Mouse (Mus musculus) G1E (cell line): ENCODE results near the gene Prkar1a. TPM values are rescaled to one million over a fixed set of nuclear protein-coding genes. Genes with fewer than 3 reads are reported as not detected.
"Not testable (repeated sequence)": the region's sequence is repeated elsewhere in the genome, so short reads cannot be mapped to it uniquely, and the experiment has no call there.

ENCODE experiments used
- ATAC-seq: 2 replicates; pipeline ENCODE4 v1.8.0; 2016; ENCODE audit warnings: mild to moderate bottlenecking; ENCODE audit not compliant: insufficient number of reproducible peaks, poor library complexity, low FRiP score, severe bottlenecking; ENCODE audit errors: extremely low read depth
- DNase-seq: peaks from one replicate; pipeline ENCODE4 v3.0.0; 2012; ENCODE audit warnings: low spot score
- H3K27me3 ChIP-seq: 2 replicates; pipeline ENCODE4 v1.6.1; 2012; ENCODE audit warnings: mild to moderate bottlenecking, low read length, inconsistent platforms; ENCODE audit not compliant: insufficient read depth
- H3K36me3 ChIP-seq: replicated peaks from 2 replicates; pipeline ENCODE3; 2012; ENCODE audit warnings: mild to moderate bottlenecking, inconsistent platforms
- H3K4me1 ChIP-seq: 2 replicates; pipeline ENCODE4 v1.6.1; 2012; ENCODE audit warnings: low read depth, low read length, inconsistent platforms, mixed read lengths; ENCODE audit not compliant: insufficient read depth
- H3K4me3 ChIP-seq: 2 replicates; pipeline ENCODE4 v1.5.1; 2012; ENCODE audit warnings: low read depth, mild to moderate bottlenecking, inconsistent platforms, low read length, moderate library complexity, mixed read lengths
- H3K9me3 ChIP-seq: replicated peaks from 2 replicates; pipeline ENCODE4 v1.6.1; 2012; ENCODE audit warnings: inconsistent platforms
- CTCF ChIP-seq: IDR thresholded peaks from 2 replicates; pipeline ENCODE4 v1.5.1; 2012; ENCODE audit warnings: low read depth, low read length, inconsistent platforms, mixed read lengths
- GATA1 ChIP-seq: IDR thresholded peaks from 2 replicates; pipeline ENCODE4 v1.6.1; 2012; ENCODE audit warnings: borderline replicate concordance, low read length, inconsistent platforms, mixed read lengths
- GATA2 ChIP-seq: IDR thresholded peaks from 2 replicates; pipeline ENCODE4 v1.6.1; 2012; ENCODE audit warnings: low read depth, low read length, inconsistent platforms, borderline replicate concordance
- POLR2AphosphoS5 ChIP-seq: IDR thresholded peaks from 2 replicates; pipeline ENCODE4 v1.6.1; 2012; ENCODE audit warnings: low read depth, low read length, inconsistent platforms; ENCODE audit not compliant: insufficient replicate concordance
- TAL1 ChIP-seq: conservative IDR thresholded peaks from 2 replicates; pipeline ENCODE4 v1.6.1; 2012; ENCODE audit warnings: low read depth, low read length, inconsistent platforms, mixed read lengths
- polyA plus RNA-seq: library from polyadenylated mRNA; stranded (reverse); fragments of >175 nt; gene quantifications from 2 replicates; pipeline ENCODE4 v1.2.3, GENCODE M21; 2012
- total RNA-seq, 2 experiments: library from RNA; stranded (forward) in 1 of 2; stranded (reverse) in 1 of 2; fragments of 200-1000 nt in 1 of 2; fragments of >200 nt in 1 of 2; fragmentation: Nextera tagmentation in 1 of 2; gene quantifications; 2 replicates each; pipeline ENCODE4 v1.2.3; 2014 to 2017

The Prkar1a gene
- total and polyA plus RNA-seq, 3 experiments: 74.6 to 134 (median 85.6) TPM

- H3K9me3 ChIP-seq: no peaks in the 10 kb centered on the region
- H3K4me3 ChIP-seq: no peak overlapping the region
- TF ChIP-seq CTCF (no peak), GATA1 (no peak), POLR2AphosphoS5 (no peak), GATA2 (no peak), TAL1 (no peak)
- ATAC-seq (no peak), DNase-seq (no peak)
- no peaks in the 10 kb centered on the region for H3K36me3 ChIP-seq
- H3K4me1 ChIP-seq: peaks cover 78% of the 10 kb centered on the region
- no peaks in the 10 kb centered on the region for H3K27me3 ChIP-seq
Measured at GRCm38 (mm10) chr11:109612871-109613529, 36.2 kb upstream of the Prkar1a start.

GRCm38 (mm10) chr11:109615286-109615685, 33.9 kb upstream of the Prkar1a start:
- Histone ChIP-seq H3K36me3 (no peaks in the 10 kb centered on the region), H3K4me3 (no peak overlapping the region), H3K4me1 (peaks cover 69% of the 10 kb centered on the region), H3K27me3 (no peaks in the 10 kb centered on the region), H3K9me3 (no peaks in the 10 kb centered on the region)
- ATAC-seq: no peak
- TF ChIP-seq GATA2 (no peak), CTCF (no peak), GATA1 (no peak), POLR2AphosphoS5 (no peak), TAL1 (no peak)
- DNase-seq: no peak

- TF ChIP-seq GATA1 (no peak), GATA2 (no peak), POLR2AphosphoS5 (no peak), TAL1 (no peak), CTCF (no peak)
- Histone ChIP-seq H3K27me3 (no peaks in the 10 kb centered on the region), H3K36me3 (no peaks in the 10 kb centered on the region), H3K9me3 (no peaks in the 10 kb centered on the region), H3K4me1 (peaks cover 68% of the 10 kb centered on the region), H3K4me3 (no peak overlapping the region)
- DNase-seq (no peak), ATAC-seq (no peak)
Measured at GRCm38 (mm10) chr11:109616352-109616751, 32.9 kb upstream of the Prkar1a start.

- DNase-seq (no peak), ATAC-seq (no peak)
- Histone ChIP-seq H3K27me3 (no peaks in the 10 kb centered on the region), H3K36me3 (no peaks in the 10 kb centered on the region), H3K4me3 (no peak overlapping the region), H3K9me3 (no peaks in the 10 kb centered on the region), H3K4me1 (peaks cover 67% of the 10 kb centered on the region)
- TF ChIP-seq CTCF (no peak), GATA1 (no peak), TAL1 (no peak), GATA2 (no peak), POLR2AphosphoS5 (no peak)
Measured at GRCm38 (mm10) chr11:109616766-109617165, 32.4 kb upstream of the Prkar1a start.

GRCm38 (mm10) chr11:109619055-109619454, 30.1 kb upstream of the Prkar1a start:
- not testable (repeated sequence) for H3K27me3 ChIP-seq, ATAC-seq, DNase-seq, H3K9me3 ChIP-seq, H3K36me3 ChIP-seq, H3K4me3 ChIP-seq
- H3K4me1 ChIP-seq: peaks cover 46% of the 10 kb centered on the region
- TF ChIP-seq CTCF: peak; percentile 45; the same call in 1 of the 2 replicates

- Histone ChIP-seq H3K4me1 (peaks cover 41% of the 10 kb centered on the region), H3K4me3 (no peak overlapping the region), H3K27me3 (0 out of 2 replicates have a peak, but pooled peaks cover 2% of the 10 kb centered on the region), H3K9me3 (0 out of 2 replicates have a peak, but pooled peaks cover 2% of the 10 kb centered on the region), H3K36me3 (no peaks in the 10 kb centered on the region)
- ATAC-seq (no peak), DNase-seq (no peak)
- no peak for TF ChIP-seq GATA2
- no peak for TF ChIP-seq GATA1
- no peak for TF ChIP-seq POLR2AphosphoS5
Measured at GRCm38 (mm10) chr11:109620356-109620755, 28.8 kb upstream of the Prkar1a start.

- ATAC-seq: no peak
- Histone ChIP-seq H3K4me1 (peaks cover 33% of the 10 kb centered on the region), H3K36me3 (no peaks in the 10 kb centered on the region), H3K27me3 (0 out of 2 replicates have a peak, but pooled peaks cover 2% of the 10 kb centered on the region), H3K9me3 (0 out of 2 replicates have a peak, but pooled peaks cover 2% of the 10 kb centered on the region), H3K4me3 (no peak overlapping the region)
- TF ChIP-seq CTCF (peak; percentile 65), POLR2AphosphoS5 (no peak), GATA1 (no peak), TAL1 (no peak)
- DNase-seq: no peak
Measured at GRCm38 (mm10) chr11:109621183-109621582, 28.0 kb upstream of the Prkar1a start.
